Mouse (Mus musculus): ENCODE measurements around the gene Mtmr3.

DNA sequence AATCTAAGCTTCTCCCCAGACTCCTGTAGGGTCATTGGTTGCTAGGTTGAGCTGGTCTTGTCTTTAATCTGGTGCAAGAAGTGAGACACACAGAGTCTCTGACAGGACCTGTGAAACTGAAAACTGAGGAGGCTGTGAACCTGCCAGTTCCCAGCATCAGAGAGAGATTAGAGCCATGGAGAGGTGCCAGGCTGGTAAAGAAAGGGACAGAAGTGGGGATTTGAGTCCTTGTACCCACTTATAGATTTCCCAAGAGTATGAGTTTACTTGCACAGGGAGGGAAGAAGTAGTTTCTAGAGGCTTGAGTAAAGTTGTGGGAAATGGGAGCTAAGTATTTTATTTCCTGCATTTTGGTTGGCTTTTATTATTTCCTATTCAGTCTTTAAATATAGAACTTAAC is 46.5 kb upstream of the Mtmr3 start:
- TF ChIP-seq CTCF (conservative IDR thresholded peaks at IDR 0.05 in 1 of 2, IDR thresholded peaks at IDR 0.05 in 1 of 2; ENCODE audit: low read depth in 2 of 2, low read length in 2 of 2), result no peak
- TF ChIP-seq MAX (IDR thresholded peaks at IDR 0.05; ENCODE audit: low read length), result no peak
- no peak for TF ChIP-seq POLR2A (IDR thresholded peaks at IDR 0.05; ENCODE audit: low read depth, low read length)
- TF ChIP-seq EP300 (IDR thresholded peaks at IDR 0.05; ENCODE audit: low read length), result no peak
- TF ChIP-seq HCFC1 (IDR thresholded peaks at IDR 0.05; ENCODE audit: low read depth, low read length), result no peak
- no peak for TF ChIP-seq POLR2AphosphoS2 (IDR thresholded peaks at IDR 0.05; ENCODE audit: low read depth, low read length)
- TF ChIP-seq ELF1 (IDR thresholded peaks at IDR 0.05; ENCODE audit: low read depth, low read length), result no peak
- TF ChIP-seq KAT2A (IDR thresholded peaks at IDR 0.05; ENCODE audit: insufficient replicate concordance, low read length), result no peak
- no peak for TF ChIP-seq NRF1 (IDR thresholded peaks at IDR 0.05; ENCODE audit: low read depth, low read length)
- no peak for TF ChIP-seq ZMIZ1 (IDR thresholded peaks at IDR 0.05; ENCODE audit: low read depth, low read length)
- no peak for TF ChIP-seq JUN (IDR thresholded peaks at IDR 0.05; ENCODE audit: insufficient read depth, low read depth, low read length)
- no peak for TF ChIP-seq GABPA (IDR thresholded peaks at IDR 0.05; ENCODE audit: insufficient replicate concordance, low read depth, low read length)
- no peak for TF ChIP-seq IRF4 (IDR thresholded peaks at IDR 0.05; ENCODE audit: low read depth, low read length)

Data from CH12.LX (cell line).